Mouse (Mus musculus) intestine, embryonic 16.5 days (tissue): ENCODE data around the gene Poc1b. TPM values are rescaled to one million over a fixed set of nuclear protein-coding genes. Genes with fewer than 3 reads are reported as not detected.
A peak's percentile ranks its signal among the peaks of the same experiment; 100 is the strongest.

Source experiments
- ATAC-seq: fragments of 200-750 bp; cut with Nextera tagmentation; 2 replicates; pipeline ENCODE4 v1.8.0; 2017; ENCODE audit warnings: moderate TSS enrichment, moderate library complexity
- H3K27ac ChIP-seq: fragments of 300-500 bp; sonication (generic); 2 replicates; pipeline ENCODE4 v1.5.1; 2014; ENCODE audit warnings: mild to moderate bottlenecking, low read length
- H3K27me3 ChIP-seq: fragments of 300-500 bp; sonication (generic); replicated peaks from 2 replicates; pipeline ENCODE4 v1.6.1; 2014; ENCODE audit warnings: low read length, control low read depth, mixed read lengths; ENCODE audit not compliant: control insufficient read depth, insufficient read depth
- H3K36me3 ChIP-seq: fragments of 300-500 bp; sonication (generic); 2 replicates; pipeline ENCODE4 v1.6.1; 2014; ENCODE audit warnings: low read length, control low read depth; ENCODE audit not compliant: control insufficient read depth, insufficient read depth
- H3K4me1 ChIP-seq: fragments of 300-500 bp; sonication (generic); 2 replicates; pipeline ENCODE4 v1.6.1; 2014; ENCODE audit warnings: low read length, control low read depth, mixed read lengths; ENCODE audit not compliant: control insufficient read depth, insufficient read depth
- H3K4me2 ChIP-seq: fragments of 300-500 bp; sonication (generic); 2 replicates; pipeline ENCODE4 v1.6.1; 2014; ENCODE audit warnings: low read depth, low read length, control low read depth
- H3K4me3 ChIP-seq: fragments of 300-500 bp; sonication (generic); 2 replicates; pipeline ENCODE4 v1.5.1; 2014; ENCODE audit warnings: mild to moderate bottlenecking, low read length
- H3K9ac ChIP-seq: fragments of 300-500 bp; sonication (generic); 2 replicates; pipeline ENCODE4 v1.6.1; 2014; ENCODE audit warnings: low read depth, low read length
- H3K9me3 ChIP-seq: fragments of 300-500 bp; sonication (generic); 2 replicates; pipeline ENCODE4 v1.6.1; 2016; ENCODE audit warnings: low read length, control low read depth; ENCODE audit not compliant: control insufficient read depth
- WGBS: fragments of 180-500 bp; shearing (Covaris S2); extraction: QIAGEN DNeasy Blood & Tissue Kit; methylation state at CpG from one replicate; pipeline ENCODE4 v1.1.7; 2014; 5-methylcytosine and 5-hydroxymethylcytosine counted together
- polyA plus RNA-seq: library from polyadenylated mRNA; unstranded; fragments of >200 nt; fragmentation: Nextera tagmentation; extraction: Ambion mirVana; gene quantifications from 2 replicates; pipeline ENCODE4 v1.2.1, GENCODE M21; 2015

Gene Poc1b
- polyA plus RNA-seq, 1 experiment from 2014 or later = 20.5 TPM

- Histone ChIP-seq H3K27me3 (no peaks in the 10 kb centered on the region), H3K9ac (no peak overlapping the region), H3K36me3 (no peaks in the 10 kb centered on the region), H3K4me2 (peak overlapping the region; percentile 0), H3K4me1 (peaks cover 40% of the 10 kb centered on the region), H3K4me3 (no peak overlapping the region), H3K27ac (peak overlapping the region; percentile 90), H3K9me3 (no peaks in the 10 kb centered on the region)
- peak; percentile 71 for ATAC-seq
- WGBS = 31% methylated on average over 6 of the region's 6 CpGs
Observed at GRCm38 (mm10) chr10:99118697-99119096, 11.9 kb downstream of the Poc1b start.

GRCm38 (mm10) chr10:99119471-99119870, 12.6 kb downstream of the Poc1b start:
- Histone ChIP-seq H3K4me2 (no peak overlapping the region), H3K4me3 (no peak overlapping the region), H3K9ac (no peak overlapping the region), H3K36me3 (no peaks in the 10 kb centered on the region), H3K4me1 (peaks cover 36% of the 10 kb centered on the region), H3K9me3 (no peaks in the 10 kb centered on the region), H3K27ac (no peak overlapping the region), H3K27me3 (no peaks in the 10 kb centered on the region)
- no peak for ATAC-seq
- WGBS = 80% methylated on average over 4 of the region's 4 CpGs

GRCm38 (mm10) chr10:99126225-99126624, 19.4 kb downstream of the Poc1b start, which contains the start of gene Phxr2:
Gene Phxr2 (minus strand): TSS chr10:99126325.
- 76% methylated on average over 4 of the region's 4 CpGs for WGBS
- Histone ChIP-seq H3K4me1 (peaks cover 12% of the 10 kb centered on the region), H3K4me3 (no peak within 1 kb of the TSS), H3K27me3 (no peaks in the 10 kb centered on the region), H3K27ac (peak within 1 kb of the TSS; percentile 88), H3K9ac (peak within 1 kb of the TSS; percentile 51; the same call in 1 of the 2 replicates), H3K9me3 (no peaks in the 10 kb centered on the region), H3K36me3 (no peaks in the 10 kb centered on the region), H3K4me2 (0 out of 2 replicates have a peak within 1 kb of the TSS, but pooled peaks have one; percentile 32)
- ATAC-seq = no peak

- ATAC-seq = peak; percentile 89
- peak overlapping the region; percentile 51; the same call in 1 of the 2 replicates for H3K9ac ChIP-seq
- H3K4me1 ChIP-seq = peaks cover 16% of the 10 kb centered on the region
- 58% methylated on average over 14 of the region's 14 CpGs for WGBS
- H3K27ac ChIP-seq = peak overlapping the region; percentile 88
- no peak overlapping the region for H3K4me3 ChIP-seq
- H3K36me3 ChIP-seq = no peaks in the 10 kb centered on the region
- H3K4me2 ChIP-seq = 0 out of 2 replicates have a peak overlapping the region, but pooled peaks have one; percentile 32
- H3K27me3 ChIP-seq = no peaks in the 10 kb centered on the region
- H3K9me3 ChIP-seq = no peaks in the 10 kb centered on the region
Observed at GRCm38 (mm10) chr10:99126954-99127353, 20.1 kb downstream of the Poc1b start.

GRCm38 (mm10) chr10:99127691-99128261, 20.9 kb downstream of the Poc1b start:
- peak overlapping the region; percentile 32; the same call in 1 of the 2 replicates for H3K4me2 ChIP-seq

GRCm38 (mm10) chr10:99130611-99131010, 23.8 kb downstream of the Poc1b start:
- 51% methylated on average over 6 of the region's 6 CpGs for WGBS

More at GRCm38 (mm10) chr10:99127691-99128261, 20.9 kb downstream of the Poc1b start:
- 56% methylated on average over 11 of the region's 11 CpGs for WGBS
- H3K9me3 ChIP-seq = no peaks in the 10 kb centered on the region
- H3K9ac ChIP-seq = peak overlapping the region; percentile 51
- no peaks in the 10 kb centered on the region for H3K27me3 ChIP-seq
- H3K4me1 ChIP-seq = peaks cover 24% of the 10 kb centered on the region
- no peak overlapping the region for H3K4me3 ChIP-seq
- peak overlapping the region; percentile 88 for H3K27ac ChIP-seq
- ATAC-seq = peak; percentile 82
- no peaks in the 10 kb centered on the region for H3K36me3 ChIP-seq

GRCm38 (mm10) chr10:99131298-99131697, 24.5 kb downstream of the Poc1b start:
- peaks cover 28% of the 10 kb centered on the region for H3K4me1 ChIP-seq
- no peak overlapping the region for H3K4me3 ChIP-seq
- ATAC-seq = no peak
- H3K4me2 ChIP-seq = no peak overlapping the region
- H3K27me3 ChIP-seq = no peaks in the 10 kb centered on the region
- H3K36me3 ChIP-seq = no peaks in the 10 kb centered on the region
- 61% methylated on average over 5 of the region's 5 CpGs for WGBS
- no peaks in the 10 kb centered on the region for H3K9me3 ChIP-seq
- H3K9ac ChIP-seq = no peak overlapping the region
- H3K27ac ChIP-seq = no peak overlapping the region; the same call in 1 of the 2 replicates

More at GRCm38 (mm10) chr10:99130611-99131010, 23.8 kb downstream of the Poc1b start:
- no peaks in the 10 kb centered on the region for H3K9me3 ChIP-seq
- no peaks in the 10 kb centered on the region for H3K36me3 ChIP-seq
- H3K4me3 ChIP-seq = no peak overlapping the region
- no peak overlapping the region; the same call in 1 of the 2 replicates for H3K27ac ChIP-seq
- no peak overlapping the region for H3K4me2 ChIP-seq
- no peak for ATAC-seq
- H3K9ac ChIP-seq = no peak overlapping the region
- no peaks in the 10 kb centered on the region for H3K27me3 ChIP-seq
- H3K4me1 ChIP-seq = peaks cover 28% of the 10 kb centered on the region

GRCm38 (mm10) chr10:99132189-99132588, 25.4 kb downstream of the Poc1b start:
- 60% methylated on average over 6 of the region's 6 CpGs for WGBS
- no peak overlapping the region for H3K4me2 ChIP-seq
- H3K27me3 ChIP-seq = no peaks in the 10 kb centered on the region
- peak; percentile 7; the same call in 1 of the 2 replicates for ATAC-seq
- peak overlapping the region; percentile 91 for H3K27ac ChIP-seq
- peaks cover 23% of the 10 kb centered on the region for H3K4me1 ChIP-seq
- H3K9me3 ChIP-seq = no peaks in the 10 kb centered on the region
- H3K9ac ChIP-seq = peak overlapping the region; percentile 45; the same call in 1 of the 2 replicates
- H3K4me3 ChIP-seq = no peak overlapping the region
- H3K36me3 ChIP-seq = no peaks in the 10 kb centered on the region

- 67% methylated on average over 11 of the region's 11 CpGs for WGBS
- Histone ChIP-seq H3K9me3 (no peaks in the 10 kb centered on the region), H3K27me3 (no peaks in the 10 kb centered on the region), H3K4me2 (no peak overlapping the region), H3K36me3 (no peaks in the 10 kb centered on the region), H3K4me3 (no peak overlapping the region), H3K9ac (peak overlapping the region; percentile 45; the same call in 1 of the 2 replicates), H3K27ac (peak overlapping the region; percentile 91), H3K4me1 (peaks cover 22% of the 10 kb centered on the region)
- peak; percentile 95 for ATAC-seq
Observed at GRCm38 (mm10) chr10:99132595-99133272, 25.9 kb downstream of the Poc1b start.
